Mouse (Mus musculus) megakaryocyte, adult 5-6 weeks (primary cell): ENCODE results near the gene Lrrc4c. TPM values are rescaled to one million over a fixed set of nuclear protein-coding genes. Genes with fewer than 3 reads are reported as not detected.

ENCODE experiments used
- ATAC-seq: 2 replicates; pipeline ENCODE4 v1.8.0; 2016; ENCODE audit warnings: mild to moderate bottlenecking, inconsistent platforms; ENCODE audit not compliant: poor library complexity, severe bottlenecking
- total RNA-seq, 2 experiments: library from RNA; stranded (forward) in 1 of 2; stranded (reverse) in 1 of 2; fragments of 153-499, 151-499 nt in 1 of 2; fragments of 221-1000, 200-1000 nt in 1 of 2; gene quantifications; 2 replicates each; pipeline versions ENCODE4 v1.2.3 to v1.2.4; 2015 to 2017

Lrrc4c gene
- total RNA-seq, 2 experiments from 2014 or later = not detected

- no peak for ATAC-seq
Observed at GRCm38 (mm10) chr2:97581132-97581531, 1263.2 kb downstream of the Lrrc4c start.

GRCm38 (mm10) chr2:97586322-97586721 is 1268.4 kb downstream of the Lrrc4c start:
- no peak for ATAC-seq

DNA sequence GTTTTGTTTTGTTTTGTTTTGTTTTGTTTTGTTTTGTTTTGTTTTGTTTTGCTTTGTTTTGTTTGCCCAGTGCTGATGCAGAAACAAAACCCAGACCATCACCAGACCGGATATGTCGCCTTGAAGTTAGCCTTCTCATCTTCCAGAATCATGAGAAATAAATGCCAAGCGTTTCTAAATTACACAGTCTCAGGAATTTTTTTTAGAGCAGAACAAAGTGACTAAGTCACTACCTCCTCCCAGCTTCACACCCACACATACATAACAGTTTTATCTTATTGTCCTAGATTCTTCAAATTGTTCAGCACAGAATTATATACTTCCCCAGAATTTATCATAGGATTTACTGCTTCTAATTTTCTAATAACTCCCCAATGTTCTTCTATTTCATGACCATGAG is 1272.6 kb downstream of the Lrrc4c start:
- no peak for ATAC-seq

- ATAC-seq = no peak
Observed at GRCm38 (mm10) chr2:97604182-97604581, 1286.2 kb downstream of the Lrrc4c start.

DNA sequence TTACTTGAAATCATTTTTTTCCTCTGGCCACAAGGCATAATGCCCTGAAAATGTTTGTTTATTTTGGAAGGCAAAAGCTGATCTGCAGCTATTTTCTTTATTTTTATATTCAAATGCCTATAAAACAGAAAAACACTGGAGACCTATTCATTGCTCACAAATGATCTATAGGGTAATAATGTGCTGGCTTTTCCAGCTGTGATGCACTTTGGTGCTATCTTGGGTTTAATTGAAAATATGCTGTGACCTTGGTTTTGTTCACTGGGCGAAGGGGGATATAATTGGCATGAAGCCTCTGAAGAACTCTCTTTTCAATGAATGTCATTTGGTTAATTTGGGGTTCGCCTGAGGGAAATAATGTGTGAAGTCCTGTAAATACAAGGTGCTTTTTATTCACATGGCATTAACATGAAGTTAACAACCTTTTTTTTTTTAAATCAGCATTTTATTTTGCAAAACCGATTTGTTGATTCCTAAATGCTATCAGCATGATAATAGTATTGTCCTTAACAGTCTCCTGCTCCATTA is 1286.8 kb downstream of the Lrrc4c start:
- ATAC-seq = no peak

GRCm38 (mm10) chr2:97609436-97609835 is 1291.5 kb downstream of the Lrrc4c start:
- ATAC-seq = no peak

- ATAC-seq = no peak
Observed at GRCm38 (mm10) chr2:97610566-97610965, 1292.6 kb downstream of the Lrrc4c start.

DNA sequence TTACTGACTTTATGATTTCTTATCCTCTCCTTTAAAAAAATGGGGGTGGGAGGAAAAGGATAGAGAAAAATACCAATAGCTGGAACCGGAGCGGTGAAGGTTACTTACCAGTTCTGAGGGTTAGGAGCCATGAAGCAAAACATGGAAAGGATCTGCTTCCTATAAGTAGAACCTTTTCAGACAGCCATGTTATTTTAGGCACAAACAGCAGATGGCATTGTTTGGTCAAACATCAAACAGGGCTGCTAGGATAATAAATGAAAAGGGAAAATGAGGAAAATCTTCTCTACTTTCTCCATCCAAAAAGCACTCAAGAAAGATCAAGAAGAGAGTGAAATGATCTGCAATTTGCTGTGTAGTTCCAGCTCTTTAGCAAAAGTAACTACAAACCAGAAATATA is 1296.8 kb downstream of the Lrrc4c start:
- no peak for ATAC-seq

- no peak for ATAC-seq
Observed at GRCm38 (mm10) chr2:97618589-97618988, 1300.6 kb downstream of the Lrrc4c start.

DNA sequence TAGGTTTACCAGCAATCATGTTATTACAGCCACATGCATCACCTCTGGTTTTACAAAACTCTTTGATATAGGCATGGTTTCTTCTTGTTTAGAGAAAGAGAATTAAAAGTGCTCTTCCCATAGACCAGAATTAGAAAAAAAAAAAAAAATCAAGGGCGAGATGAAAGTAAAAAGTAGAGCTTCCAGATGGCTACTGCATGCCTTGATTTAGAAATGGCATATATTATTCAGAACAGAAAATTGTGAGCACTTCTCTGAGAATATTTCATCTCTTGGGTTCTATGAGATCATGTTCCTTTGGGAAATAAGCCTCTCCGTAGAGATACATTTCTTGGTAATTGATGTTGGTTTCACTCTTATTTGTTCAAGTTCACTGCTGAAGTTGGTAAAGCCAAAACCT is 1322.0 kb downstream of the Lrrc4c start:
- no peak for ATAC-seq

DNA sequence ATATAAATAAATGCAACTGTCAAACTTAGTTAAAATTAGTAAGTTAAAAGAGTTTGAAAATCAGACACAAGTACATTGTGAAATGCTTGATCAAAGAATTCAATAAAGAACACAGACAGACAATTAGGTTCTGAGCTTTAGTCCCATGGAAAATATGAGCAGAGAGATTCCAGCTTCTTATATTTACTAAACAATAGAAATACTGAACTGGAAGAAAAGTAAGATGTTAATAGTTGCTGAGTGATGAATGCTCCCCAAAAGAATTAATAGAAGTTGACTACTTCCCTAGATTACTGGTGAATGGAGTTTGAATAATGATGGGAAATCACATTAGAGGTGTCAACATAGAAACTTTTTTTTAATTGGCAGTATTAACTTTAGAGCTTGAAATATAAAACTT is 1323.7 kb downstream of the Lrrc4c start:
- ATAC-seq = no peak

DNA sequence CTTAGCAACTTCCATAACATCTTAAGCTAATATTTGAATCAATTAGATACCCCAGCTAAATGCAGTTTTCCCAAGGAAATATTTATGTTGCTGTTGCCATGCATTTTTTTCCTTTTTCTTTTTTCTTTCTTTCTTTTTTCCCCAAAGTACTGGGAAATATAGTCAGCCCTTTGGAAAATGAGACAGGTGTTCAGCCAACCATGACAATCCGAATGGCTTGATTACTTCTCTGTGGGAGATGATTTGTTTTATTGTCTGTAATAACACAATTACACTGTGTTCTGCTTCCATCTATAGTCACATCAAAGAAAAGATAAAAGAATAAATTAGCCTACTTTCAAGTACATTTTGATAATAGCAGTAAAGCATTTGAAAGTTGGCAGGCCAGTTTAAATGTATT is 1334.7 kb downstream of the Lrrc4c start:
- ATAC-seq = no peak
